In genomic region chr1:40924780-40925179, GRCm38 (mm10) we compare ENCODE assay signal across 18 mouse cellular contexts.
DNase-seq lines count a peak whose midpoint lies in the region; ATAC-seq and TF ChIP-seq lines count a peak whose summit lies in the region.
"Had no signal": no experiment of that assay in that cellular context is flagged by ENCODE, and none has a peak within 500 bp of the region (broad histone marks: within the 10 kb centered on the region; RNA-seq: fewer than 3 reads in every experiment).

No protein-coding gene starts in this region.

- ATAC-seq in kidney, postnatal 0 days (replicated peaks; ENCODE audit: low FRiP score, low read depth) = peak; percentile 86
- ATAC-seq in liver, embryonic 12.5 days = no peak
- ATAC-seq: intestine, embryonic 16.5 days had no signal

- DNase-seq in embryo, embryonic 11 days = peak; percentile 14
- no peak for DNase-seq in embryo, embryonic 10.5 days (ENCODE audit: low spot score)
- DNase-seq in kidney, adult 11 months = peak; percentile 89
- DNase-seq in kidney, postnatal 0 days (ENCODE audit: low spot score) = peak; percentile 48
- no peak for DNase-seq in lung, adult 2 months
- no peak for DNase-seq in heart, embryonic 10.5 days (ENCODE audit: low spot score)
- DNase-seq: gastrocnemius, postnatal 10 days; heart, postnatal 36 days; layer of hippocampus, adult 9-11 months; lung, embryonic 14.5 days had no signal

- no peak for TF ChIP-seq POLR2A in myocyte (IDR thresholded peaks at IDR 0.05; ENCODE audit: insufficient read length, low read depth)
- no peak for TF ChIP-seq POLR2A in lung, adult 2 months (IDR thresholded peaks at IDR 0.05; ENCODE audit: borderline replicate concordance, extremely low read depth, low read depth, low read length)

- TF ChIP-seq CTCF in kidney, postnatal 0 days (IDR thresholded peaks at IDR 0.05; ENCODE audit: low read depth) = no peak
- TF ChIP-seq CTCF in lung, adult 2 months (IDR thresholded peaks at IDR 0.05; ENCODE audit: insufficient read depth, low read length) = no peak

- peak overlapping the region; percentile 13; the same call in 1 of the 2 replicates for H3K4me2 ChIP-seq in kidney, postnatal 0 days (ENCODE audit: low read length)
- H3K4me2 ChIP-seq in myocyte (ENCODE audit: low read depth) = peak overlapping the region; percentile 0
- no peak overlapping the region for H3K4me2 ChIP-seq in liver, embryonic 12.5 days
- H3K4me2 ChIP-seq: embryonic facial prominence, embryonic 12.5 days; heart, embryonic 13.5 days; hindbrain, embryonic 15.5 days; lung, embryonic 14.5 days; midbrain, embryonic 11.5 days had no signal

- 35% methylated on average over 7 of the region's 7 CpGs for WGBS in kidney, postnatal 0 days
- 68% methylated on average over 7 of the region's 7 CpGs for WGBS in lung, adult 2 months
- 65% methylated on average over 7 of the region's 7 CpGs for WGBS in liver, embryonic 12.5 days (ENCODE audit: insufficient replicate concordance)
- WGBS in heart, embryonic 10.5 days = 79% methylated on average over 7 of the region's 7 CpGs

- no peaks in the 10 kb centered on the region for H3K9me3 ChIP-seq in kidney, postnatal 0 days (replicated peaks; ENCODE audit: low read length)
- no peaks in the 10 kb centered on the region for H3K9me3 ChIP-seq in liver, embryonic 12.5 days (replicated peaks)
- no peaks in the 10 kb centered on the region for H3K9me3 ChIP-seq in heart, embryonic 10.5 days
- H3K9me3 ChIP-seq: embryonic facial prominence, embryonic 12.5 days; heart, embryonic 13.5 days; hindbrain, embryonic 15.5 days had no signal

- no peaks in the 10 kb centered on the region for H3K36me3 ChIP-seq in kidney, postnatal 0 days (ENCODE audit: insufficient read depth, low read length)
- H3K36me3 ChIP-seq in myocyte (ENCODE audit: control insufficient read depth, insufficient read depth) = no peaks in the 10 kb centered on the region
- no peaks in the 10 kb centered on the region for H3K36me3 ChIP-seq in liver, embryonic 12.5 days
- no peaks in the 10 kb centered on the region for H3K36me3 ChIP-seq in heart, embryonic 10.5 days
- H3K36me3 ChIP-seq: embryonic facial prominence, embryonic 12.5 days; heart, embryonic 13.5 days; hindbrain, embryonic 15.5 days had no signal

- no peak overlapping the region for H3K4me3 ChIP-seq in kidney, postnatal 0 days (replicated peaks; ENCODE audit: low read depth, low read length)
- H3K4me3 ChIP-seq in myocyte = no peak overlapping the region
- no peak overlapping the region for H3K4me3 ChIP-seq in lung, adult 2 months (replicated peaks; ENCODE audit: extremely low read depth, low read depth, low read length)
- H3K4me3 ChIP-seq in liver, embryonic 12.5 days = no peak overlapping the region
- H3K4me3 ChIP-seq in heart, embryonic 10.5 days = no peak overlapping the region
- H3K4me3 ChIP-seq: embryonic facial prominence, embryonic 12.5 days; heart, embryonic 13.5 days; hindbrain, embryonic 15.5 days had no signal

- H3K27ac ChIP-seq in kidney, postnatal 0 days = peak overlapping the region; percentile 87
- no peak overlapping the region for H3K27ac ChIP-seq in liver, embryonic 12.5 days
- no peak overlapping the region for H3K27ac ChIP-seq in heart, embryonic 10.5 days
- H3K27ac ChIP-seq: embryonic facial prominence, embryonic 12.5 days; heart, embryonic 13.5 days; hindbrain, embryonic 15.5 days; macrophage had no signal

- no peaks in the 10 kb centered on the region for H3K4me1 ChIP-seq in kidney, postnatal 0 days (replicated peaks; ENCODE audit: insufficient read depth, low read length)
- H3K4me1 ChIP-seq in lung, adult 2 months (ENCODE audit: control insufficient read depth, insufficient read depth, low read length) = no peaks in the 10 kb centered on the region
- H3K4me1 ChIP-seq in liver, embryonic 12.5 days = no peaks in the 10 kb centered on the region
- H3K4me1 ChIP-seq in heart, embryonic 10.5 days = no peaks in the 10 kb centered on the region
- H3K4me1 ChIP-seq: heart, embryonic 13.5 days; hindbrain, embryonic 15.5 days had no signal

- no peaks in the 10 kb centered on the region for H3K79me2 ChIP-seq in myocyte (ENCODE audit: control insufficient read depth, insufficient read depth)

- H3K9ac ChIP-seq in kidney, postnatal 0 days (ENCODE audit: low read depth, low read length) = no peak overlapping the region
- no peak overlapping the region for H3K9ac ChIP-seq in liver, embryonic 12.5 days
- H3K9ac ChIP-seq: embryonic facial prominence, embryonic 12.5 days; heart, embryonic 13.5 days; hindbrain, embryonic 15.5 days; lung, embryonic 14.5 days had no signal

- H3K27me3 ChIP-seq in kidney, postnatal 0 days (ENCODE audit: insufficient read depth, low read length) = no peaks in the 10 kb centered on the region
- no peaks in the 10 kb centered on the region for H3K27me3 ChIP-seq in myocyte (ENCODE audit: control insufficient read depth, insufficient read depth, insufficient read length)
- no peaks in the 10 kb centered on the region for H3K27me3 ChIP-seq in liver, embryonic 12.5 days (replicated peaks)
- H3K27me3 ChIP-seq in heart, embryonic 10.5 days (ENCODE audit: insufficient read depth, poor library complexity, severe bottlenecking) = no peaks in the 10 kb centered on the region
- H3K27me3 ChIP-seq: embryonic facial prominence, embryonic 12.5 days; heart, embryonic 13.5 days; hindbrain, embryonic 15.5 days had no signal

- H3ac ChIP-seq in myocyte (ENCODE audit: control insufficient read depth, insufficient read length) = no peak overlapping the region

TF ChIP-seq in myocyte, 11 proteins besides CTCF, POLR2A, EP300 and RAD21:
- TF ChIP-seq E2F4 (IDR thresholded peaks at IDR 0.05; ENCODE audit: insufficient read depth) (no peak), MYOD1 (IDR thresholded peaks at IDR 0.05; ENCODE audit: control insufficient read depth in 1 of 3, insufficient read length in 2 of 3, low read depth in 2 of 3) (no peak), CEBPB (IDR thresholded peaks at IDR 0.05; ENCODE audit: insufficient read depth, poor library complexity, severe bottlenecking) (no peak), TCF12 (IDR thresholded peaks at IDR 0.05; ENCODE audit: insufficient read depth, poor library complexity, severe bottlenecking) (no peak), MYOG (IDR thresholded peaks at IDR 0.05; ENCODE audit: control insufficient read depth in 1 of 3, insufficient read depth in 1 of 3, insufficient read length in 2 of 3, low read depth in 2 of 3) (no peak), REST (IDR thresholded peaks at IDR 0.05; ENCODE audit: insufficient read depth, insufficient read length) (no peak), USF1 (IDR thresholded peaks at IDR 0.05; ENCODE audit: low read depth) (no peak), MAX (IDR thresholded peaks at IDR 0.05; ENCODE audit: low read depth) (no peak), SRF (IDR thresholded peaks at IDR 0.05; ENCODE audit: control insufficient read depth, insufficient read length, low read depth) (no peak), TCF3 (IDR thresholded peaks at IDR 0.05; ENCODE audit: insufficient read length, low read depth) (no peak), POLR2AphosphoS2 (IDR thresholded peaks at IDR 0.05; ENCODE audit: insufficient read length, low read depth) (no peak)
TF ChIP-seq in myocyte: peak in this region for 0.

Comparison
In these comparisons a context has a peak if more than half of its experiments do, and no peak if none do; other contexts are left out.
1. DNase-seq: peak in embryo, embryonic 11 days (single experiment), kidney, adult 11 months (single experiment) and kidney, postnatal 0 days (single experiment); none in embryo, embryonic 10.5 days (single experiment), lung, adult 2 months (single experiment) and heart, embryonic 10.5 days (single experiment).